ENCODE assay signal across 20 mouse cellular contexts in genomic region chr12:8401376-8401775, GRCm38 (mm10).
DNase-seq lines count a peak whose midpoint lies in the region; ATAC-seq lines count a peak whose summit lies in the region.
"Had no signal": no experiment of that assay in that cellular context is flagged by ENCODE, and none has a peak within 500 bp of the region (broad histone marks: within the 10 kb centered on the region; RNA-seq: fewer than 3 reads in every experiment).

No protein-coding gene starts in this region.

- ATAC-seq in heart, embryonic 12.5 days (ENCODE audit: insufficient number of reproducible peaks, low FRiP score), result 0 out of 2 replicates have a peak, but pooled peaks have one; percentile 11
- peak; percentile 13; the same call in 1 of the 2 replicates for ATAC-seq in kidney, embryonic 16.5 days (ENCODE audit: low FRiP score, low TSS enrichment)
- ATAC-seq in lung, embryonic 16.5 days (ENCODE audit: low read depth), result 0 out of 2 replicates have a peak, but pooled peaks have one; percentile 8
- ATAC-seq: activated CD4-positive, CD25-positive, alpha-beta regulatory T cell, adult 4 months; forebrain, embryonic 14.5 days; hindbrain, postnatal 0 days; Patski had no signal

- H3K36me3 ChIP-seq in heart, embryonic 12.5 days, result no peaks in the 10 kb centered on the region
- H3K36me3 ChIP-seq in kidney, embryonic 16.5 days (ENCODE audit: insufficient read depth, low read length), result no peaks in the 10 kb centered on the region
- H3K36me3 ChIP-seq in lung, embryonic 16.5 days (ENCODE audit: control insufficient read depth, insufficient read depth, low read length), result no peaks in the 10 kb centered on the region
- H3K36me3 ChIP-seq: hindbrain, embryonic 13.5 days had no signal

- no peak overlapping the region for H3K4me2 ChIP-seq in heart, embryonic 12.5 days
- H3K4me2 ChIP-seq in kidney, embryonic 16.5 days (replicated peaks; ENCODE audit: low read depth, low read length), result no peak overlapping the region
- H3K4me2 ChIP-seq in lung, embryonic 16.5 days (ENCODE audit: low read depth, low read length), result no peak overlapping the region
- H3K4me2 ChIP-seq: heart, embryonic 11.5 days; hindbrain, embryonic 13.5 days had no signal

- intact Hi-C loops in heart, postnatal 10 days (cut with DNase I), result no loop called here

- WGBS in heart, embryonic 12.5 days, result 90% methylated on average over 2 of the region's 2 CpGs
- WGBS in kidney, embryonic 16.5 days, result 85% methylated on average over 2 of the region's 2 CpGs
- 86% methylated on average over 2 of the region's 2 CpGs for WGBS in lung, embryonic 16.5 days

- no peak overlapping the region for H3K4me3 ChIP-seq in heart, embryonic 12.5 days
- H3K4me3 ChIP-seq in kidney, embryonic 16.5 days (ENCODE audit: low read length), result no peak overlapping the region
- H3K4me3 ChIP-seq in lung, embryonic 16.5 days (ENCODE audit: low read length), result no peak overlapping the region
- H3K4me3 ChIP-seq: hindbrain, embryonic 13.5 days had no signal

- 0 out of 2 replicates have a peak, but pooled peaks cover 4% of the 10 kb centered on the region for H3K9me3 ChIP-seq in heart, embryonic 12.5 days (replicated peaks)
- no peaks in the 10 kb centered on the region; the same call in 1 of the 2 replicates for H3K9me3 ChIP-seq in kidney, embryonic 16.5 days (ENCODE audit: low read length)
- no peaks in the 10 kb centered on the region for H3K9me3 ChIP-seq in lung, embryonic 16.5 days (ENCODE audit: control insufficient read depth, low read length)

- H3K9ac ChIP-seq in heart, embryonic 12.5 days, result no peak overlapping the region
- no peak overlapping the region for H3K9ac ChIP-seq in kidney, embryonic 16.5 days (replicated peaks; ENCODE audit: low read length)
- no peak overlapping the region for H3K9ac ChIP-seq in lung, embryonic 16.5 days (ENCODE audit: low read length)
- H3K9ac ChIP-seq: hindbrain, embryonic 13.5 days had no signal

- H3K27ac ChIP-seq in heart, embryonic 12.5 days (ENCODE audit: poor library complexity, severe bottlenecking), result no peak overlapping the region
- H3K27ac ChIP-seq in kidney, embryonic 16.5 days (ENCODE audit: low read length), result peak overlapping the region; percentile 38; the same call in 1 of the 2 replicates
- H3K27ac ChIP-seq in lung, embryonic 16.5 days (ENCODE audit: low read length), result no peak overlapping the region
- H3K27ac ChIP-seq: hindbrain, postnatal 0 days had no signal

- H3K27me3 ChIP-seq in heart, embryonic 12.5 days (replicated peaks), result no peaks in the 10 kb centered on the region
- H3K27me3 ChIP-seq in kidney, embryonic 16.5 days (ENCODE audit: insufficient read depth, low read length), result no peaks in the 10 kb centered on the region
- no peaks in the 10 kb centered on the region for H3K27me3 ChIP-seq in lung, embryonic 16.5 days (ENCODE audit: control insufficient read depth, insufficient read depth, low read depth, low read length)
- H3K27me3 ChIP-seq: CH12.LX; hindbrain, embryonic 13.5 days; Patski had no signal

- H3K4me1 ChIP-seq in heart, embryonic 12.5 days (replicated peaks), result peaks cover 11% of the 10 kb centered on the region
- peaks cover 13% of the 10 kb centered on the region for H3K4me1 ChIP-seq in kidney, embryonic 16.5 days (ENCODE audit: insufficient read depth, low read length)
- peaks cover 10% of the 10 kb centered on the region for H3K4me1 ChIP-seq in lung, embryonic 16.5 days (replicated peaks; ENCODE audit: control insufficient read depth, insufficient read depth, low read length)

- DNase-seq in heart, postnatal 10 days, result no peak
- DNase-seq in kidney, postnatal 36 days, result no peak
- no peak for DNase-seq in lung, postnatal 25 days (ENCODE audit: low spot score)
- DNase-seq in right cerebral cortex, postnatal 10 days (ENCODE audit: low spot score in 2 of 2), result no peak
- DNase-seq: adrenal gland, postnatal 14 days; cerebellum, adult 11-12 months; cerebellum, adult 9-10 months; cerebellum, postnatal 25 days; gastrocnemius, postnatal 36 days; heart, postnatal 36 days had no signal
